8 mouse cellular contexts compared by ENCODE assay signal in the genomic region with DNA sequence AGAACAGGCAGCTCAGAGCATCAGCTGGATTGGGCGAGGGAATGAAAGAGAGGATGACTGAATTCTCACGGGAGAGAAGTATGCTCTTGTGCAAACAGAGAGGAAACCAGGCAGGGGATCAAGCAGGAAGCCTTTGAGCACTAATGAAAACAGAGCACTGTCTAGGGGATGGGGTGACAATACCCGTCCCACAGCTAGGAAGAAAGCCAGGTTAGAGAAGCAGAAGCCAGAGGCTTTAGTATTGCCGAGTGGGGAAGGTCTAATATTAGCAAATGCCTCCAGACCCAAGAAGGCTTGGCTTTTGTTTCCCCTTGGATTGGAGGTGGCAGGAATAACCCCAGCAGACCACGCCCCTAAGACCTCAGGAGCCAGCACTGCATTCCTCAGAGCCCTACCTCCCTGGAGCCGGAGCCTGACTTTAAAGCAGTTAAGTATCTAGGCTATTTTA. TPM values are rescaled to one million over a fixed set of nuclear protein-coding genes. Genes with fewer than 3 reads are reported as not detected.
DNase-seq lines count a peak whose midpoint lies in the region; ATAC-seq and TF ChIP-seq lines count a peak whose summit lies in the region.

No protein-coding gene starts in this region.

- H3K4me1 ChIP-seq in heart, embryonic 12.5 days (replicated peaks): peaks cover 88% of the 10 kb centered on the region
- peaks cover 23% of the 10 kb centered on the region; the same call in 1 of the 2 replicates for H3K4me1 ChIP-seq in midbrain, postnatal 0 days (ENCODE audit: insufficient read depth, low read length)

- 11% methylated on average over 6 of the region's 6 CpGs for WGBS in heart, embryonic 12.5 days
- 15% methylated on average over 6 of the region's 6 CpGs for WGBS in midbrain, postnatal 0 days

- no peaks in the 10 kb centered on the region for H3K9me3 ChIP-seq in heart, embryonic 12.5 days (replicated peaks)
- no peaks in the 10 kb centered on the region for H3K9me3 ChIP-seq in midbrain, postnatal 0 days (ENCODE audit: low read length)

- peak overlapping the region; percentile 64 for H3K4me2 ChIP-seq in heart, embryonic 12.5 days
- H3K4me2 ChIP-seq in midbrain, postnatal 0 days (ENCODE audit: low read depth, low read length, poor library complexity, severe bottlenecking): no peak overlapping the region

- peak overlapping the region; percentile 27; the same call in 1 of the 2 replicates for H3K4me3 ChIP-seq in heart, embryonic 12.5 days
- no peak overlapping the region for H3K4me3 ChIP-seq in midbrain, postnatal 0 days (ENCODE audit: low read depth, low read length)

- peak overlapping the region; percentile 52; the same call in 1 of the 2 replicates for H3K9ac ChIP-seq in heart, embryonic 12.5 days
- no peak overlapping the region for H3K9ac ChIP-seq in midbrain, postnatal 0 days (replicated peaks; ENCODE audit: low read length, poor library complexity, severe bottlenecking)

- no peak for TF ChIP-seq CTCF in midbrain, postnatal 0 days (IDR thresholded peaks at IDR 0.05)

- peak; percentile 55; the same call in 1 of the 2 replicates for ATAC-seq in heart, embryonic 12.5 days (ENCODE audit: insufficient number of reproducible peaks, low FRiP score)
- no peak for ATAC-seq in midbrain, postnatal 0 days (ENCODE audit: low FRiP score)
- no peak for ATAC-seq in inflammation-experienced regulatory T-cells, adult 6 months

- peak; percentile 43 for DNase-seq in adrenal gland, postnatal 10 days
- DNase-seq in adrenal gland, adult 8-10 months: no peak
- DNase-seq in kidney, postnatal 25 days: peak; percentile 51 to 68
- DNase-seq in midbrain, postnatal 0 days (ENCODE audit: low spot score): no peak
- DNase-seq in frontal cortex, postnatal 25 days (ENCODE audit: low spot score in 2 of 2): no peak
- no peak for DNase-seq in spleen, adult 18-20 months

- H3K27ac ChIP-seq in heart, embryonic 12.5 days (ENCODE audit: poor library complexity, severe bottlenecking): peak overlapping the region; percentile 92
- H3K27ac ChIP-seq in midbrain, postnatal 0 days (ENCODE audit: low read depth, low read length): 0 out of 2 replicates have a peak overlapping the region, but pooled peaks have one; percentile 3

- no peaks in the 10 kb centered on the region for H3K27me3 ChIP-seq in heart, embryonic 12.5 days (replicated peaks)
- H3K27me3 ChIP-seq in midbrain, postnatal 0 days (ENCODE audit: insufficient read depth, low read length): no peaks in the 10 kb centered on the region

- no peaks in the 10 kb centered on the region for H3K36me3 ChIP-seq in heart, embryonic 12.5 days
- H3K36me3 ChIP-seq in midbrain, postnatal 0 days (ENCODE audit: insufficient read depth, low read length): no peaks in the 10 kb centered on the region

RNA-seq across cellular contexts. Expression of a gene that starts 19.3 kb away (rescaled TPM):
- total RNA-seq in adrenal gland, postnatal 10 days (2021): 1 to 10 TPM; 3.3 to 4.4 TPM
- 1 to 10 TPM; 4.6 to 9.8 (median 8.4) TPM for total RNA-seq in adrenal gland, adult 8-10 months (2022)
- polyA plus RNA-seq in heart, embryonic 12.5 days (2016; fragmentation: Nextera tagmentation; extraction: Ambion mirVana): 27.0 and 29.8 TPM in 2 replicates
- 4.9 and 5.3 TPM in 2 replicates for total RNA-seq in midbrain, postnatal 0 days (2014; rRNA removed)
- polyA plus RNA-seq in midbrain, postnatal 0 days (2015; fragmentation: Nextera tagmentation; extraction: Ambion mirVana): 3.7 and 4.6 TPM in 2 replicates
- 10 to 100 TPM; 12.8 to 26.9 (median 20.9) TPM for polyA plus RNA-seq in inflammation-experienced regulatory T-cells, adult 6 months (2017; shearing (Covaris generic))

RNA-seq across cellular contexts. Expression of a gene that starts 51.6 kb away (rescaled TPM):
- total RNA-seq in adrenal gland, postnatal 10 days (2021): 10 to 100 TPM; 65.3 to 79.1 TPM
- total RNA-seq in adrenal gland, adult 8-10 months (2022): 10 to 100 TPM; 75.3 to 83.3 (median 78.5) TPM
- polyA plus RNA-seq in heart, embryonic 12.5 days (2016; fragmentation: Nextera tagmentation; extraction: Ambion mirVana): 67.0 and 68.1 TPM in 2 replicates
- 82.1 and 83.7 TPM in 2 replicates for total RNA-seq in midbrain, postnatal 0 days (2014; rRNA removed)
- polyA plus RNA-seq in midbrain, postnatal 0 days (2015; fragmentation: Nextera tagmentation; extraction: Ambion mirVana): 53.4 and 54.3 TPM in 2 replicates
- 100 to 1,000 TPM in 1 of 3 experiments, 10 to 100 TPM in 2; 75.8 to 110 (median 88.0) TPM for polyA plus RNA-seq in inflammation-experienced regulatory T-cells, adult 6 months (2017; shearing (Covaris generic))

Comparison
In these comparisons a context has a peak if more than half of its experiments do, and no peak if none do; other contexts are left out.
1. DNase-seq: peak in adrenal gland, postnatal 10 days (single experiment) and kidney, postnatal 25 days (2 of 2); none in adrenal gland, adult 8-10 months (single experiment), midbrain, postnatal 0 days (single experiment), frontal cortex, postnatal 25 days (0 of 2) and spleen, adult 18-20 months (0 of 2).